Mouse (Mus musculus) adrenal gland, adult 2 months (tissue): ENCODE results near the gene Pafah1b1. TPM values are rescaled to one million over a fixed set of nuclear protein-coding genes. Genes with fewer than 3 reads are reported as not detected.

Experiments used
- polyA plus RNA-seq: library from polyadenylated mRNA; depleted of rRNA; stranded (reverse); fragments of >200 nt; gene quantifications from 2 replicates; pipeline ENCODE4 v1.2.3, GENCODE M21; 2012; rRNA removed
- total RNA-seq, 2 experiments: library from RNA; stranded (reverse); gene quantifications; 2 replicates each; pipeline ENCODE4 v1.2.3; 2021

Gene Pafah1b1
- total and polyA plus RNA-seq, 3 experiments, result 8.2 to 185 (median 171) TPM

Other genes starting within 250 kb of the Pafah1b1 start
- gene Rap1gap2, start 113.8 kb downstream of the Pafah1b1 start, total RNA-seq, result 10 to 100 TPM in 1 of 2 experiments, 1 to 10 TPM in 1; 6.1 to 12.9 TPM
- 4.8 and 5.1 TPM in 2 replicates for gene Rap1gap2, start 113.8 kb downstream of the Pafah1b1 start, polyA plus RNA-seq
- gene Ccdc92b, start 105.1 kb downstream of the Pafah1b1 start, total RNA-seq, result 1 to 10 TPM; 2.0 to 3.6 TPM
- gene Ccdc92b, start 105.1 kb downstream of the Pafah1b1 start, polyA plus RNA-seq, result 2.4 and 4.0 TPM in 2 replicates
- 100 to 1,000 TPM; 190 to 247 TPM for gene Cluh, start 75.2 kb downstream of the Pafah1b1 start, total RNA-seq
- gene Cluh, start 75.2 kb downstream of the Pafah1b1 start, polyA plus RNA-seq, result 134 and 163 TPM in 2 replicates
- gene Mettl16, start 46.2 kb upstream of the Pafah1b1 start, total RNA-seq, result 10 to 100 TPM; 33.2 to 33.7 TPM
- 1.5 and 3.2 TPM in 2 replicates for gene Mettl16, start 46.2 kb upstream of the Pafah1b1 start, polyA plus RNA-seq
- 10 to 100 TPM; 23.4 to 25.2 TPM for gene Mnt, start 106.2 kb upstream of the Pafah1b1 start, total RNA-seq
- gene Mnt, start 106.2 kb upstream of the Pafah1b1 start, polyA plus RNA-seq, result 31.1 and 46.9 TPM in 2 replicates
- gene Sgsm2, start 172.4 kb upstream of the Pafah1b1 start, total RNA-seq, result 10 to 100 TPM; 21.8 to 24.4 TPM
- 27.0 and 35.2 TPM in 2 replicates for gene Sgsm2, start 172.4 kb upstream of the Pafah1b1 start, polyA plus RNA-seq
- 10 to 100 TPM; 35.3 to 39.8 TPM for gene Tsr1, start 173.4 kb upstream of the Pafah1b1 start, total RNA-seq
- gene Tsr1, start 173.4 kb upstream of the Pafah1b1 start, polyA plus RNA-seq, result 2.2 and 3.8 TPM in 2 replicates
- gene Smg6, start 201.2 kb upstream of the Pafah1b1 start, total RNA-seq, result 10 to 100 TPM; 19.7 to 20.9 TPM
- 27.8 and 32.6 TPM in 2 replicates for gene Smg6, start 201.2 kb upstream of the Pafah1b1 start, polyA plus RNA-seq
- gene Srr, start 201.3 kb upstream of the Pafah1b1 start, total RNA-seq, result 10 to 100 TPM; 55.7 to 62.8 TPM
- 2.4 and 5.2 TPM in 2 replicates for gene Srr, start 201.3 kb upstream of the Pafah1b1 start, polyA plus RNA-seq